Mouse (Mus musculus): Measurements from ENCODE around the gene Klhdc4. TPM values are rescaled to one million over a fixed set of nuclear protein-coding genes. Genes with fewer than 3 reads are reported as not detected.

Klhdc4 gene
- polyA plus RNA-seq, 3 experiments from 2014 or later = 22.0 to 30.4 (median 28.2) TPM

Other genes starting within 250 kb of the Klhdc4 start
- gene Map1lc3b, start 239.2 kb downstream of the Klhdc4 start, polyA plus RNA-seq (2017; shearing (Covaris generic)) = 100 to 1,000 TPM; 453 to 467 (median 467) TPM
- 1 to 10 TPM in 1 of 3 experiments, under 1 TPM in 2; 0.09 to 1.0 (median 0.22) TPM for gene Zcchc14, start 176.7 kb downstream of the Klhdc4 start, polyA plus RNA-seq (2017; shearing (Covaris generic))
- not detected for gene Jph3, start 99.9 kb downstream of the Klhdc4 start, polyA plus RNA-seq (2017; shearing (Covaris generic))
- 1 to 10 TPM; 2.5 to 4.4 (median 2.6) TPM for gene Slc7a5, start 78.1 kb upstream of the Klhdc4 start, polyA plus RNA-seq (2017; shearing (Covaris generic))
- not detected for gene Car5a, start 115.3 kb upstream of the Klhdc4 start, polyA plus RNA-seq (2017; shearing (Covaris generic))
- gene Banp, start 120.2 kb upstream of the Klhdc4 start, polyA plus RNA-seq (2017; shearing (Covaris generic)) = 10 to 100 TPM; 35.0 to 37.5 (median 36.2) TPM

All from inflammation-experienced regulatory T-cells, adult 6 months (primary cell).